Mouse (Mus musculus): Measurements from ENCODE around the gene Bcl2.

The Bcl2 gene

DNA sequence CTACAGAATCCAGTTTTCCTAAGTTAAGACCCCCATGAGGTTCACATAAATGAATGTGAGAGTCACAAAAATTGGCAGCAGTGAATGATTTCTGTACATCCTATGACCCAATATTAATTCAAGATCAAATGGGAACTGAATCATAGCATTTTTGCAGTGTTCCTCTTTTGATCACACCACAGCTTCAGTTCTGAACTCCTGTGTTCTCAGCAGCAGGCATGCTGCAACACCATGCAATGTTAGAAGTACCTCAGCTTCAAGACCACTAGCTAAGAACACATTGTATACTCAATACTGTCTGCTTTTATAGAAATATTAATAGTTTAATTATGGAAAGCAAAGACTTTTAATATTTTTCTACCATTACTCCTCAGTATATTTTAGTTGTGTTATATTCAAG lies 85.8 kb downstream of the Bcl2 start:
- no peak for DNase-seq (ENCODE audit: low read depth, low spot score)

DNA sequence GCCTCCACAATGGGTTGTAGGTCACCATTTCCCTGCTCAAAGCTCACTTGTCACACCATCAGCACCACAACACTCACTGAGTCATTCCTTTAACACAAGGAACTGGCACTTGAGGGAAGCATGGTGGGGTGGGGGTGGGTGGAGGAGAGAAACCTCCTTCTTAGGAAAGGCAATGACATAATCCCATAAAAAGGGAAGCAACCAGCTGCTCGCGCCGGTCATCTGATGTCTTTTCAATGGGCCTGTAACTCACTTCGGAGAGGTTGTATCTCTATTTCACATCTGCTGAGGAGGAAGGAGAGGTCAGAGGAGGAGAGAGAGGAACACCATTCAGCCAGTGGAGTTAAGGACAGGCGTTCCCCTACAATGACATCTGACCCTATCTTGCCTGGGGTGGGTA lies 86.8 kb downstream of the Bcl2 start:
- DNase-seq (ENCODE audit: low read depth, low spot score) = no peak

DNA sequence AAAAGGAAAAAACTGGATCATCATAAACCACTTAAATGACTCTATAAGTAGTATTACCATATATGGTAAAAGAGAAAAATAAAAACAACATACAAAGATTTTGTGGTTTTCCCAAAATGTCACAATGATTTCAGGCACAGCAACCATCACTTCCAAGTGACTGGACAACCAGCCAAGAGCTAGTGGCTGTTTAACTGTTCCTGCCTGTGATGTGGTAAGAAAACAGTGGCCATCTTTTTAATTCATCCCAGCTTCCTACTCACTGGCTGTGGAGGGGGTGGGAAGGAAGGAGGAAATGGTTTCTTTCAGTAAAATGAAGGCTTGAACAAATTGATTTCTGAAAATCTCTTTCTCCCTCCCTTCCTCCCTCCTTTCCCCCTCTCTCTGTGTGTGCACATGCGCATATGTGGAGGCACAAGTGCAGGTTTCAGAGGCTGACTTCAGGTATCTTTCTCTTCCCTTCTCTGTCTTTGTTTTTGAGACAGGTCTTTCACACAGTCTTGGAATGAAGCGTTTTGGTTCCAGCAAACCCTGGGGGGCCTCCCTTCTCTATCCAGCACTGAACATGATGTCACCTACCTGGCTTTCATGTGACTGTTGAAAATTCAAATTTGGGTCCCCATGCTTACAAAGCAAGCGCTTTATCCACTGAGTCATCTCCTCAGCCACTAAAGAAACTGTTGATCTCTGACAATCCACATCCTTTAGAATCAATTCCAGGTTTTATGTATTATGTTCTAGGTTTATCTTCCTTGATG lies 93.7 kb downstream of the Bcl2 start:
- DNase-seq (ENCODE audit: low read depth, low spot score) = no peak

DNA sequence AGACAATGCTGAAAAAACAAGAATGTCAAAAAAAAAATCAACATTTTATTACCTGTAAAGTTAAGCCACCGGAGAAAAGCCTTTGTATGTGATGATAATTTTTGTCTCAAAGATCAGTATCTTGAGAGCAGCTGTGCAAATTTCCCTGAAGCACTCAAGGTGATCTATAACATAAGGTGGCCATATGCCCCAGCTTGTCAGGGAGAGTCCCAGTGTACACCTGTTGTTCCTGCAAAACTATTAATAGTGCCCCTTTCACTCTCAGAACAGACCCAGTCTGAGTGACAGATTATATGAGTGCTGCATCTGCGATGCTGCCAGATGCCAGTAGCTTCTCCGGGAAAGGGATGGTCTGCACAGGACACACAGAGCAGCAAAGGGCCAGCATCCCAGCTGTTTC lies 95.3 kb downstream of the Bcl2 start:
- DNase-seq (ENCODE audit: low read depth, low spot score) = no peak

DNA sequence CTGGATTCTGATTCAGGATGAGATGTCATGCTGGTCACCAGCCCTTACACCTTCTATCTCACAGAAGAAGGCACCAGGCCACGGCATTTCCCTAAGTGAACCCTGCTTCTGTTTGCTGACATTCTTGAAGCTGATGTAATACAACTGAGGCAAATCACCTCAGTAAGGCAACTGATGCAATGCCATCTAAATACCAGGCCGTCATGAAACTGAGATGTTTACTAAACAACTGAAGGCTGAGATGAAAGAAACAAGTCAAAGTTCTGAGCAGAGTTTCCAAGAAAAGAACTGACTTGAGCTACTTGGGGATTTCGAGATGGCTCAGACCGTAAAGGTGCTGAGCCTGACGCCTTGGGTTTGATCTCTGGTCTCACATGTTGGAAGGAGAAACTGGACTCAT lies 97.1 kb downstream of the Bcl2 start:
- no peak for DNase-seq (ENCODE audit: low read depth, low spot score)

DNA sequence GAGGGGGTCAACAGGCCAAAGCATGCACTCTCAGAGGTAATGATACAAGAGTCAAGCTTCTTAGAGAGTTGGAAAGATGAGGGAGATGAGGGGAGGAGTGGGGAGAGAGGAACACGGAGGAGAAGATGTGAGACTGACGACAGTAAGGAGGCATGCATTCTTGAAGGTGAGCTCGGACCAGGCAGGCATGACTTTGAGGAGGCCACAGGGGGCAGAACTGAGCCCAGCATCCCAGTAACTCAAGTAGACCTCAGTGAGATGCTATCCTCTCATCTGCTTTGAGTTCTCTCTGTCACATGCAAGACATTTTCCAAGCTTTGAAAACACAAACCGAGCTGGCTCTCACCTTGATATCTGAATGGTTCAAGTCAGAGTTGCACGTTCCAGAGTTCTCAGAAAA lies 100.7 kb downstream of the Bcl2 start:
- no peak for DNase-seq (ENCODE audit: low read depth, low spot score)

DNA sequence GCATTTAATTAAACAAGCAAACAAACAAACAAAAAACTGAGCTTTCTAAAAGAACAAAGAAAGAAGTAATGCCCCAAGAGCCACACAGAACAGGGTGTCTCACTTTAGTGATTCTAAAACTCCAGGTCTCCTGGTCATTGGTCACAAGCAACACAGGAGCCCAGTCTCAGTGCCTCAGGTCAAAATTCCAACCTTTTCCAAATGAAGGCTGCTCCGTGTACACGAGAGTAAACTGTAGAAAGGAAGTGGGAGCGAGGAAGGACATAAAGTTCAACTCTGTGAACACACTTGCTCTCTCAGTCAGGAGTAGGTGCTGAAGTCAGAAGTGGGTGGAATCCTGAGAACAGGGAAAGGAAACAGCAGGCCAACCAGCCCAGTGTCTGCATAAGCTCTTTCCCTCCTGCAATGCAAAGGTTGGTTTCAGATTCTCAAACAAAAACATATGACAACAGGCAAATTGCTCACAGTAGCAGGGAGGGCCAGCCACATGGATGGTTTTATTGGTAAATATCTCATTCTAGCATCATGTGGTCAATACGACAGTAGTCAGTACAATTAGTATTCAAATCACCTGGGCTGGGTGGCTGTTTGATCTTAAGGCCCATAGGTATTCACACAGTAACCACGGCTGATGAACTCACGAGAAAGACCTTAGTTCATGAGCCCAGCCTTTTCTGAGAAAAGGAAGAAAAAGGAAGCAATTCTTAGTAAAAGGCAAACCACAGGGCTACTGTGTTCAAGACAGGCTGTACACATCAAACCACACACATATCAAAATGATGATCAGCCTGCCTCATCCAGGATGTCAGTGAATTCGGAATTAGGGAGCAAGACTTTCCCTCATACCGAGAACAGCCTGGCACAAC lies 101.7 kb downstream of the Bcl2 start:
- no peak for DNase-seq (ENCODE audit: low read depth, low spot score)

DNA sequence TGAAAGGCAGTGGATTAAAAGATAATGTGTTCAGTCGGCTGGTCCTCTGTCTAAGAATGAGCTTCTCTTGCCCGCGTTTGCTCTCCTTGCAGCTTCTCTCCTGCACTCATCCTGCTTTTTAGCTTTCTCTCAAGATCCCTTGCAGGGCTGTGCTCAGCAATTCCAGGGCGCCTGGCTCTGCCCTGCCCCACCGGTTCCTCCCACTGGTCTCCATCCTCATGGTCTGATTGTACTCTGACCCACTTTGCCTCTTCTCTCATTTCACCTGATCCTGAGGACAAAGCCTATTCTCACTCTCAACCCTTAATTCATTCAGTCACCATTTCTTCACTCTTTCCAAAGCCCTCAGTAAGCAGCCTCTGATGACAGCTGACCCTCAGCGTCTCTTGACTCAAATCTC lies 102.8 kb downstream of the Bcl2 start:
- DNase-seq (ENCODE audit: low read depth, low spot score) = no peak

DNA sequence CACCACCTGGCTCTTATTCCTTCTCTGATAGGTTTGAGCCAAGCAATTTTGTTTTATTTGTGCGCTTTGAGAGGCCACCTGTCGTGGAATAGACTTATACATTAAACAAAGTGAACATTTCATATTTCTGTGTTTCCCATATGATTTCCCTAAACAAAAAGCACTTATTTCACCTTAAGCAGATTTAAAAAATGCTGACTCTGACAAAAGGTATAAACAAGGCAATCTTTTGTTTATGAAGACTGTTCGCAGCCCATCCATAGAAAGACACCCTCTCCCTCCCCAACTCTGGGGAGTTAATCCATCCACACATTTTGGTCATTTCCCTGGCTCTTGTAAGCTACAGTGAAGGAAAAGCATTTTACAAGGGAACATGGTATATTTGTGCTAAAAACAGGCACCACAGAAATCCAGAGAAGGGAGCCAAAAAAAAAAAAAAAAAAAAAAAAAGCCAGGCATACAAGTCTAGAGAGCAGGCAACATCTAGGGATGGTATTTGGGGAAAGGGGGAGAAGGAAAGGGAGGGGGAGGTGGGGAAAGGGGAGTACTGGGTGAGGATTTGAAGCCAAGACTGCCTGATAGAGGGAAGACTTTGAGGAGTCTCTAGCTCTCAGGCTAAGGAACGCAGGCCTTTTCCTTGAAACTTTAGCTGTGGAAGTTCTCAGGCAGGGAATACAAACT lies 105.8 kb downstream of the Bcl2 start:
- no peak for DNase-seq (ENCODE audit: low read depth, low spot score)

DNA sequence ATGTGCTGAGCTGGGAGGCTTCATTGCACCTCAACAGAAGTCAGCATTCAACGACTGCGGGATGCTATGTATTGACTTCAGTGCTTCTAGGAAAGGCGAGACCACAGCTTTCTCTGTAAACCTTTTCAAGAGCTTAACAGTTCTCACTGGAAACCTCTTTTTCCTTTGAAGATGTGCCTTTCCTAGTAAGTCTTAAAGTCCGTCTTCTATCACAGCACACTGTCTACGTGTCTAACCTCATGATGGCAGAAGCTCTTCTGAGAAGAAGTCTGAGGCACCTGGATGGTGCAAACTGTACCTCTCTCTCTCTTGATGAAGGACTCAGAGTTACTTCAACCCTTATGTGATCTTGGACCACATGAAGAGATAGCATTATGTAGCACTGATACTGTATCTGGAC lies 107.1 kb downstream of the Bcl2 start:
- DNase-seq (ENCODE audit: low read depth, low spot score) = no peak

DNA sequence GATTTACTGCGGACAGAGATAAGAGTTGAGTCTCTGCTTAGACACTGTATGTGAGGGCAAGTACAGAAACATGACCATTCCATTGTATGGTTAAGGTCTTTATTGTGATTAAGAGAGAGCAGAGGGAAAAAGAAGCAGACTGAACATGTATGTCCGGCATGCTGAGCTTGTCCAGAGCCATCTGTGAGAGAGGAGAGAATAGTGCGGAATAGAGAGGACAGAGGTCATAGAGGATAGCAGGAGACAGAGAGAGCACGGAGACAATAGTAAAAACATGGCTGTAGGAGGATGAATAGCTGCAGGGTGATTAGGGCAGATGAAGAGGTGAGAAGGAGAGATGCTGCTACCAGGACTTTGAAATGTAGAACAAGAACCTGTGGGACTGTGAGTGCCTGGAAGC lies 110.7 kb downstream of the Bcl2 start:
- DNase-seq (ENCODE audit: low read depth, low spot score) = no peak

DNA sequence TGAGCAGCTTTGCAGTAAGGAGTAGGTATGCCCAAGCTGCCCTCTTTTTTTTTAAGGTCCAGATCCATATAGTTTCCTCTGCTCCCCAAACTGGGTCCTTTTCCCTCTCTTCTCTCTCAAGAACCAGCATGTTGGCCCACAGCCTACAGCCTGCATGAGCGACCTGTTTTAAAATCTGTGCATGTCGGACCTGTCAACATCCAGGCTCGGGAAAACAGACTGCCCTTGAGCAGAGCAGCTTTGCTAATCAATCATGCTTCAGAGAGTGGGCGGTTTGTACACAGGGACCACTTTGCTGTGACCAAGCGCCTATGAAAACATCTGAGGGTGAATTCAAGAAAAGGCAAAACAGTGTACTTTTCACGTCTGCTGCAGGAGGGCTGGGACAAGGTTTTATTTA lies 111.1 kb downstream of the Bcl2 start:
- no peak for DNase-seq (ENCODE audit: low read depth, low spot score)

DNA sequence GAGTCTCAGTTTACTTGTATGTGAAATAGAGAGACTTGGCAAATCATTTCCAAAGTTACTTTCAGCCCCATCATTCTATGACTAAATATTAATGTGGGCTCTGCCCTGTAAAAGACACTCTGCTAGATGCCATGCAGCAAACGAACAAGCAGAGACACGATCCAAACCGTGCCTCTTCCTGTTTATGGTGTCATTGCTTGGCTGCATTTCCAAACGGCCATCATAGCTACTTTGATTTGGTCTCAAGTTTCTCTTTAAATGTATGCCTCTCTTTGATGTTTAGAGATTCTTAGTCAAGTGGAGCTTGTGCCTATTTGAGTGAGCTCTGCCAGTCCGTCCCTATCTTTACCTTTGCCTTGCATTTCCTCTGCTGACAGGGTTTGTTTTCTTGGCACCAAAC lies 111.5 kb downstream of the Bcl2 start:
- no peak for DNase-seq (ENCODE audit: low read depth, low spot score)

DNA sequence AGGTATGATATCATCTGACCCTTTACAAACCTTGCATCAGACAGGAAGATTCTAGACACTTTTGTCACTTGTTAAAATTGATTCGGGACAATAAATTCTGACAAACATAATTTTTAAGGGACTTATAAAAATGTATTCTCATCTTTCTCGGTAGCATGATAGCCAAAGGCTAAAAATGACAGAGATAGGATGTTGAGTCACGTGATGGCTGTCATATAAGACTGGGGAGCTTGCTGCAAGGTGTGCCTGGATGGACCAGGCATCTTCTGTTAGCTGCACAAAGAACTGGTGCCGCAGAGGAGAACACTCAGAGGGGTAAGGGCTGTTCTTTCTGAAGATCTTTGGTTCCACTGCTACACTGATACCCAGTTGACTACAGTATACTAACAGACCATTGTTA lies 112.8 kb downstream of the Bcl2 start:
- no peak for DNase-seq (ENCODE audit: low read depth, low spot score)

DNA sequence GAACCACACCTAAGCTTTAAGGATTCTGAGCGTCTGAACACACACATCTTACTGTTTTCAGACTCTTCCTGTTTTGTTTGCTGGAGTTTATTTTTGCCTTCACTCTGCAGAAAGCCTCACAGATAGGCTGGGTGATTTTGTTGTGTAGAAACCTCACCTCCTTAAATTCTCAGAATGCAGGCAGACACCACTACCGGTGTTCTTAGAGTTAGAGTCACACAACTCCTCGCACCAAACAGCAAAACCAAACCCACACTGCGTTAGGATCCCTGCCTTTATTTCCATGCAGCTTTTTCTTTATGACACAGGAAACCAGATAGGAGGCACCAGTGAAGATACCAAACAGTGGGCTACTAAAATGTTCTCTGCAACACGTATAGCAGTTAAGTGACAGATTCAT lies 113.2 kb downstream of the Bcl2 start:
- no peak for DNase-seq (ENCODE audit: low read depth, low spot score)

DNA sequence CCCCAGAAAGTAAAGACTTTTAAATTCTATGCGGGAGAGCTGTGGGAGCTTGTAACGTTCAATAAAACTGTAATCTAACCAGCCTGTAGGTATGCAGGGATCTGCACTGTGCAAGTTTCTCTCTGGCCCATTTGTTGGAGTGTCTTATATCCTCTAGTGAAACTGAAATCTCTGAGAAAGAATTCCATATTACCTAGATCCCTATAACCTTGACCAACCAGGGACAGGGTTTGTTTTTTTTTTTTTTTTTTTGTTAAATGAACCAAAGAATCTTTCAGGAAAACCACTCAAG lies 115.8 kb downstream of the Bcl2 start:
- DNase-seq (ENCODE audit: low read depth, low spot score) = no peak

DNA sequence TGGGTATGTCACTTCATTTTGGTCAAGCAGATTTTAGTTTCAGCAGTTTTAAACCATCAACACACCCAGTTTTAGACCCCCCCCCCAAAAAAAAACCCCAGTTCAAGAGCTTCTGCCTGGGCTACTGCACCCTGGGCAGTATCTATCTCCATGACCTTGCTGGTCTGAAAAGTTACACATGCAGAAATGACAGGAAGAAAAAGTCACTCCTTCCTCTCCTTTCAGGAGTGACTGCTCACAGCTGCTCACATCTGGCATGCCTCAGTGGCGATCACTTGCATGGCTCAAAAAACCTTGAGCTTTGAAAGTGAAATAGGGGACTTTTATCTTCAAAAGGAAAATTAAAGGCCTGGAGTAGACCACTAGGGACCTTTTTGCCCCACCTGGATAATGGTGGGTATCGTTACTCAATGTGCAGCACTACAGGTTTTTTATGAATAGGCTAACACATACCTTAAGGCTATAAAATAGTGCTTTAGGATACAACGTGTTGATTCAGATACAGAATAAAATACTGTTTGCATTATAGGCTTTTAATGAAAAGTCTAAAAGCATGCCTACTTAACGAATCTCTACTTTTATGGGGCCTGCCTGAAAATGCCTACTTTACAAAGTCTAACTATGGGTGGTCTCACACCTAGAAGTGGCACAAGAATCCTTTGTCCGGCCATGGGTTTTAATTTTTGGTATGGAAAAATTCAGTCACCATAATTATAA lies 116.3 kb downstream of the Bcl2 start:
- DNase-seq (ENCODE audit: low read depth, low spot score) = no peak

DNA sequence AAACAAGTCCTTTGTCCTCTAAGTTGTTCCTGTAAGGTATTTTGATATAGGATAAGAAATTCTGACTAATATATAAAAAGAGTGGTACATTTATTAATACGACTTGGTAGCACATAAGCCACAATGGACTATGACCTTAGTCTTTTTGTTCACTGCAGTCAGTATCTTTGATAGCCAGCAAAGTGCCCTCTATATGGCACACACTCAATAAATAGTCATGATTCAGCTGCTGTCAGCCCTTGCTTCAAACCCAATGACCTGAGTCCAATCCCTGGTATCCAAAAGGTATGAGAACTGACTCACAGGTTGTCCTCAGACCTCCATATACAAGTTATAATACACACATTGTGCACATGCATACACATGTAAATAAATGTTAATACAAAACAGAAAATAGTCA lies 117.7 kb downstream of the Bcl2 start:
- DNase-seq (ENCODE audit: low read depth, low spot score) = no peak

DNA sequence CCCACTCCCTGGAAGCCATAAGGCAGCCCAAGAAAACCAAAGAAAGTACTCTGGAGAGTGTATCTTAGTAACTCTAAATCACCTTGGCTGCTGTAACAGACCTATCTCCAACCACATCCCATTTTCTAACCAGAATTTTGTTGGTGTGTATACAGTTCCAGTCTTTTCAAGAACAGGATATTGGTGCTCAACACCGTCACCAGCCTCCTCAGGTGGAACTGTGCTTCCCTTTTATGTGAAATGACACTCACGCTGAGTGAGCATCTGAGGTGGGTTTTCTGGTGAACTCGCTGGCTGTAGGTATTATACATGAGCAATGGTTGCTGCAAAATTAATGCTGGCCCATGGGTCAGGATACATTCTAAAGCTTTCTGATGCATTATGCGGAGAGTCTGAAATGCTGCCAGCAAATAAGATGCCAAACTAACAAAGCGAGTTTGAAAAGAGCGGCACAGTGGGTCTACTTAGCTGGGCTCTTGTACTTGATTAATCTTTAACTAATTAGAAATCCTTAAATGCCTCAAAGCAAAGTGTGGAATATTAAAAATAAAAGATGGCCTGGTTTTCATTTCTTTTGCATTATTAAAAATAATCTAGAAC lies 118.7 kb downstream of the Bcl2 start:
- no peak for DNase-seq (ENCODE audit: low read depth, low spot score)

DNA sequence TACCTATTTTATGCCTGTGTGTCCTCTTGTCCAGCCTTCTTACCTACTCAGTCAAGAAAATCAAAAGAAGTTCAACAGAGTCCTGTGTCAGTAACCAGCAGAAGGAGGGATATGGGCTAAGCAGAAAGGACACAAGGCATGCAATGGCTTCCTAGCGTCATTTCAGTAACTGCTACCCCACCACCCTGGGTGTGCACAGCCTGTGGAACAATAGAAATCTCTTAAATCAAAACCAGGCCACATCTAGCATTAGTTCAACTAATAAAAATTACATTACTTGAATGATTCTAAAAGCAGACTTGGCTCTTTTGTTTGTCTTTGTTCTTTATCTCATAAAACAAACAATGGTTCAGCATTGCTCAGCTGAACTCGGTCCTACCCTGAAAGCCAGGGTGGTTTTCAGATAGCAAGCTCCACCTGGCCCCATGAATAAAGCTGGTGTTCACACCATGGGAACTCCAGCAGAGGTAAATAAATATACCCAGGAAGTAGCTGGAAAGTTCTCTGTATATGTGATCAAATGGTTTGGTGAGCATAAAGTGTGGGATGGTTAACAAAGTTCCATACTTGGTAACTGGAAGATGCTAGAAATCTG lies 122.8 kb downstream of the Bcl2 start:
- no peak for DNase-seq (ENCODE audit: low read depth, low spot score)

DNA sequence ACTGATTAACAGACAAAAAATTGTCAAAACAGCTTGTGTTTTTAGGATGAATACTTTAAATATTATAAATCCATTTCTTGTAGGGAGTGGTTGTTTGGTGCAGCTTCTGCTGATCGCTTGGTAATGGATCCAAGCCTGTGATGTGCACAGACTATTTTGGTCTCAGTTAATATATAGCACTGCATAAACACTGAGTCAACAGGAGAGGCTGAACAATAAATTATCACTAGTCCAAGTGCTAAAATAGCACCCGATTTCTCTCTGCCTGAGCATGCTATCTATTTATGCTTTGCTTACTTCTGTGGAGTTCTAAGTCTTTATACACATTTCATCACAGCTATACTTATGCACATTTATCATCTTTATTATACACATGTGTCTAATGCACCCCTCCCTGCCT lies 124.9 kb downstream of the Bcl2 start:
- DNase-seq (ENCODE audit: low read depth, low spot score) = no peak

All from R1 (cell line).